Mouse (Mus musculus): ENCODE measurements around the gene Pgm2.

- TF ChIP-seq POLR2A (IDR thresholded peaks at IDR 0.05; ENCODE audit: insufficient read depth, low read length) (no peak), CTCF (IDR thresholded peaks at IDR 0.05; ENCODE audit: low read depth, low read length) (no peak)
Measured at GRCm38 (mm10) chr5:64107596-64108289, 15.0 kb downstream of the Pgm2 start.
